Mouse (Mus musculus): ENCODE results near the gene Gm20388. TPM values are rescaled to one million over a fixed set of nuclear protein-coding genes. Genes with fewer than 3 reads are reported as not detected.
"Not testable (repeated sequence)": the region's sequence is repeated elsewhere in the genome, so short reads cannot be mapped to it uniquely, and the experiment has no call there.

Gm20388 gene
- polyA plus RNA-seq, 1 experiment from 2014 or later: not detected

DNA sequence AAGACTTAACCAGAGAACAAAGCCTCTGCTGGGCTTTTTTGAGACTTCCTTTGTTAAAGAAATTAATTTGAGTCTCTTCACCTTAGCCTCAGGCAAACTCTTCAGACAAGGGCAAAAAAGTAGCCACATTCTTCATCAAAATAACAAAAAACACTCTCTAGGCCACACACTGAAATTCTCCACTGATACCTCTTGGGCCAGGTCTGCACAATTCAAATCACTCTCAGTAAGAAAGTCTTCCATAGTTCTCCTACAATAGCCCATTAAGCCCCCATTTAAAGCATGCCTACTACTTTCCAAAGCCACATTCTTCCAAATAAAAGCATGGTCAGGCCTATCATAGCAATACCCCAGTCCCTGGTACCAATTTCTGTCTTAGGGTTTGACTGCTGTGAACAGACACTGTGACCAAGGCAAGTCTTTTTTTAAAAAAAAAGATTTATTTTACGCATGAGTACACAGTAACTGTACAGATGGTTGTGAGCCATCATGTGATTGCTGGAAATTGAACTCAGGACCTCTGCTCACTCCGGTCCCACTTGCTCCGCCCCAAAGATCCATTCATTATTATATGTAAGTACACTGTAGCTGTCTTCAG lies 4101.4 kb downstream of the Gm20388 start:
- no peak for DNase-seq (ENCODE audit: low spot score)
- 92% methylated on average over 3 of the region's 3 CpGs for WGBS
- no peaks in the 10 kb centered on the region for H3K4me1 ChIP-seq (replicated peaks; ENCODE audit: control insufficient read depth, insufficient read depth, low read length)
- H3K9me3 ChIP-seq (ENCODE audit: control insufficient read depth, low read length): no peaks in the 10 kb centered on the region
- H3K4me2 ChIP-seq (replicated peaks): no peak overlapping the region
- H3K36me3 ChIP-seq (replicated peaks; ENCODE audit: control insufficient read depth, insufficient read depth): peaks cover 24% of the 10 kb centered on the region
- no peak overlapping the region for H3K27ac ChIP-seq
- no peak for ATAC-seq (ENCODE audit: low FRiP score)
- H3K4me3 ChIP-seq (replicated peaks; ENCODE audit: low read length): no peak overlapping the region
- H3K9ac ChIP-seq: no peak overlapping the region
- H3K27me3 ChIP-seq (ENCODE audit: control insufficient read depth, insufficient read depth, low read length): no peaks in the 10 kb centered on the region

DNA sequence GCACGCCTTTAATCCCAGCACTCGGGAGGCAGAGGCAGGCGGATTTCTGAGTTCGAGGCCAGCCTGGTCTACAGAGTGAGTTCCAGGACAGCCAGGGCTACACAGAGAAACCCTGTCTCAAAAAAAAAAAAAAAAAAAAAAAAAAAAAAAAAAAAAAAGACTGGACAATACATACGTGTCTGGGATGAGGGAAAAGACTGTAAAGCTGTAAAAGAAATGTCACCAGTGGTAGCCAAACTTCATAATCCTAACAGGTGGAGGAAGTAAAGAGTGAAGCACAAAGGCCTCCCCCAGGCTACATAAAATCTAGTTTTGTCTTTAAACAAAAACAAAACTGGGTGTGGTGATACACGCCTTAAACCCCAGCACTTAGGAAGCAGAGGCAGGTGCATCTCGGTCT lies 4103.7 kb downstream of the Gm20388 start:
- not testable (repeated sequence) for H3K9ac ChIP-seq

DNA sequence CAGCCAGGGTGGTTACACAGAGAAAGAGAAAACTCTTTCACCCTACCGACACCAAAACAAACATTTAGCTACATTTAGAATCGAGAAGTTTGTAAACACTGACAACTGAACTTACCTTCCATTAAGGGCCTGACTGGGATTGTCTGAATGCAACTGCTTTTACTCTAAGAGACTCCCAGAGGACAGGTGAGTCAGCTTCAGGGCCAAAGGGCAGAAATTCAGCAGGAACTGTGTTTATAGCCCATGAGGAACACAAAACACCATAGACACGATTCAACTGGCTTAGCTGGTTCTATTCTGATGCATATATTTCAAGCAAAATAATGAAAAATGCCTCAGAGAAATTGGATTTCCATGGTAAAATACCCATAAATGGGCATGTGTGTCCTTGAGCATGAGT lies 4104.1 kb downstream of the Gm20388 start:
- no peaks in the 10 kb centered on the region for H3K36me3 ChIP-seq (replicated peaks; ENCODE audit: control insufficient read depth, insufficient read depth)
- H3K4me1 ChIP-seq (replicated peaks; ENCODE audit: control insufficient read depth, insufficient read depth, low read length): peaks cover 13% of the 10 kb centered on the region
- H3K4me2 ChIP-seq (replicated peaks): no peak overlapping the region
- ATAC-seq (ENCODE audit: low FRiP score) (no peak), DNase-seq (ENCODE audit: low spot score) (no peak)
- H3K4me3 ChIP-seq (replicated peaks; ENCODE audit: low read length): no peak overlapping the region
- H3K27ac ChIP-seq: no peak overlapping the region
- H3K9me3 ChIP-seq (ENCODE audit: control insufficient read depth, low read length): no peaks in the 10 kb centered on the region
- WGBS: 86% methylated on average over 3 of the region's 3 CpGs
- H3K27me3 ChIP-seq (ENCODE audit: control insufficient read depth, insufficient read depth, low read length): no peaks in the 10 kb centered on the region
- no peak overlapping the region for H3K9ac ChIP-seq

More for the DNA sequence above, 4103.7 kb downstream of the Gm20388 start:
- H3K36me3 ChIP-seq (replicated peaks; ENCODE audit: control insufficient read depth, insufficient read depth); H3K4me1 ChIP-seq (replicated peaks; ENCODE audit: control insufficient read depth, insufficient read depth, low read length); H3K27me3 ChIP-seq (ENCODE audit: control insufficient read depth, insufficient read depth, low read length); H3K4me2 ChIP-seq (replicated peaks); H3K9me3 ChIP-seq (ENCODE audit: control insufficient read depth, low read length); DNase-seq (ENCODE audit: low spot score); ATAC-seq (ENCODE audit: low FRiP score); H3K4me3 ChIP-seq (replicated peaks; ENCODE audit: low read length); H3K27ac ChIP-seq: not testable (repeated sequence)
- 96% methylated on average over 7 of the region's 7 CpGs for WGBS

DNA sequence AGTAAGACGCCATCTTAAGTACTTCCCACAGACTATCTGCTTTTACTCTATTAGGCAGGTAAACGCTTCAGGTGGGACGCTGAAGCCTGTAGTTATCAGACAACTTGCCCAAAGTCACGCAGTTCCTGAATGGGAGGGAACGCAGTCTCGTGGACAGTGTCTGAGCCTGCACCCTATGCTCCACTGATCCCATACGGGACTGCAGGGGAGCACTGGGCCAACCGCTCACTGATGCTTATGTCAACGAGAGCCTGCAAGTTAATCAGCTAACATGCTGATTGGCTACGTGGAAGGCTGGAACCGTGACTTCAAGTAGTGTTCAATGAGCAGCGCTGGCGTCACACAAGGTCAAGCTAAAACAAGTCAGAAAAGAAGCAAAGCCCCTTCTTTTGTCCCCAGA lies 4109.1 kb downstream of the Gm20388 start:
- no peak for ATAC-seq (ENCODE audit: low FRiP score)
- no peak for DNase-seq (ENCODE audit: low spot score)
- Histone ChIP-seq H3K27me3 (ENCODE audit: control insufficient read depth, insufficient read depth, low read length) (no peaks in the 10 kb centered on the region), H3K4me3 (replicated peaks; ENCODE audit: low read length) (peak overlapping the region; percentile 88), H3K4me2 (replicated peaks) (peak overlapping the region; percentile 82), H3K9me3 (ENCODE audit: control insufficient read depth, low read length) (no peaks in the 10 kb centered on the region), H3K4me1 (replicated peaks; ENCODE audit: control insufficient read depth, insufficient read depth, low read length) (peaks cover 30% of the 10 kb centered on the region), H3K9ac (peak overlapping the region; percentile 85), H3K27ac (no peak overlapping the region), H3K36me3 (replicated peaks; ENCODE audit: control insufficient read depth, insufficient read depth) (peaks cover 6% of the 10 kb centered on the region; the same call in 1 of the 2 replicates)
- 38% methylated on average over 13 of the region's 13 CpGs for WGBS

DNA sequence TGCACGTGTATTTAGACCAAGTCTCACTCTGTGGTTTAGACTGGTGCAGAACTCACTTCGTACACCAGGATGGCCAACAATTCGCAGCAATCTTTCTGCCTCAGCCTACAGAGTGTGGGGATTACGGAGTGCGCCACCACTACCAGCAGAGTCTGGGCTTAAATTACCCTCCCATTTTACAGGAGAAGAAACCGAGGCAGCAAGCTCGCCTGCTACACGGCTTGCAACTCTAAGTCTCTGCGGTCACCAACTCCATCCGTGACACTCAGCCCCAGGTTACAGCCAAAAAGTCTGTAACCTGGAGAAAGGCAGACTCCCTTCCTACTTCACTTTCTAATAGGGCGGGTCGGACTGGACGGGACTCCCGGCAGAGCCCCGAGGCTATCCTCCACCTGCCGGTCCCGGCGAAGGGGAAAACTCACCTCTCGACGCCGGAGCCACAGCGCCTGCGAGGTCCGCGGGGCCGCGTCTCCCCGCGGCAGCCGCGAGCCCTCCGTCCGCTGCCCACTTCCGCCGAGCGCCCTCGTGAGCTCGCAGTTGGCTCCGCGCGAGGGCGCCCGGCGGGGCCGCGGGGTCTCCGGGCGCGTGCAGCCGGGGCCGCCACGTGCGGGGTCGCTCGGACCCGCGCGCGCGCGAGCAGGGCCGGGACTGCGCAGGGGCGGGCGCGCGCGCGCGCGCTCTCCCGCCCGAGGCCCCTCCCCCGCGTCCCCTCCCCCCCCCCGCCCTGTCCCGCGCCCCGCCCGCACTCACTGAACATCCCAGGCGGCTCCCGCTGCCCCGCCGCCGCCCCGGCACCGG lies 4110.0 kb downstream of the Gm20388 start:
- Histone ChIP-seq H3K27me3 (ENCODE audit: control insufficient read depth, insufficient read depth, low read length) (no peaks in the 10 kb centered on the region), H3K27ac (peak overlapping the region; percentile 94), H3K9me3 (ENCODE audit: control insufficient read depth, low read length) (no peaks in the 10 kb centered on the region), H3K4me3 (replicated peaks; ENCODE audit: low read length) (peak overlapping the region; percentile 88), H3K4me1 (replicated peaks; ENCODE audit: control insufficient read depth, insufficient read depth, low read length) (peaks cover 30% of the 10 kb centered on the region), H3K36me3 (replicated peaks; ENCODE audit: control insufficient read depth, insufficient read depth) (peaks cover 14% of the 10 kb centered on the region), H3K9ac (peak overlapping the region; percentile 85), H3K4me2 (replicated peaks) (peak overlapping the region; percentile 82)
- WGBS: 1% methylated on average over 67 of the region's 87 CpGs
- DNase-seq (ENCODE audit: low spot score) (peak; percentile 76), ATAC-seq (ENCODE audit: low FRiP score) (peak; percentile 85)

DNA sequence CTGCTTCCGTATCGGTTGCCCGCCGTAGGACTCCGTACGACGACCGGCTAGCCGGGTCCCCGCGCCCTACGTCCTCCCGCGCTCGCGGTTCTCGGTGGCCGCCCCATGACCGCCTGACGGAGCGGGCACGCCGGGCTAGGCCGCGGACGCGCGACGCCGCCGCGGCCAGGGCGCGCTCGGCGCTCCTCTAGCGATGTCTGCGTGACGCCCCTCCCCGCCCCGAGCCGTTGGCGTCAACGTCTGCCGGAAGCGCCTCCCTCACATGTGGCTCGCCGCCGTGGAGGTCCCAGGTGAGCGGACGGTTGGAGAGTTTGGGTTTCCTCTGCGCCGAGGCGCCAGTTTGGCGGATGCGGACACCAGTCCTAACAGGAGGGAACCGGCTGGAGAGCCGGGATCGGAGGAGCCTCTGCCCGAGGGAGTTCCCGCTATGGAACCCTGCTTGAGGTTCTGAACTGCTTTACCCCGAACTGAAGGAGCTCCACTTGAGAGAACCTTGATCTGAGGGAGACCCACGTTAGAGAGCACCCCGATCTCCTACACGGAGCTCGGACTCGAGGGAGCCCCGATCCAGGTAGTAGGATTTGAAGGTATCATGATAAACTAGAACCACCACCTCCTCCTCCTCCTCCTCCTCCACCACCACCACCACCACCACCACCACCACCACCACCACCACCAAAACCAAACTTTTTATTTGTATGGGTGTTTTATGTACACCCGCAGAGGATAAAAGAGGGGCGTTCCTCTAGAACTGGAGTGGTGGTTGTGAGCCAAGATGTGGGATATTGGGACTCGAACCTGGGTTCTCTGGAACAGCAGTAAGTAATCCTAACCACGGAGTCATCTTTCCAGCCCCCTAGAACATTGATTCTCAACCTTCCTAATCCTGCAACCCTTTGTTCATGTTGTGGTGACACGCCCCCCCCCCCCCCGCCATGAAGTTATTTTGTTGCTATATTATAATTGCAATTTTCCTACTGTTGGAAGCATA lies 4110.9 kb downstream of the Gm20388 start, which contains the start of the genes Taf5l and Urb2:
TSS of gene Taf5l (minus strand) at position 161 of the 991 bp plus-strand sequence.
TSS of gene Urb2 (plus strand) at position 272 of the 991 bp plus-strand sequence.
- H3K4me3 ChIP-seq (replicated peaks; ENCODE audit: low read length): peak within 1 kb of the TSS; percentile 88
- under 1% methylated on average over 74 of the region's 74 CpGs for WGBS
- H3K27me3 ChIP-seq (ENCODE audit: control insufficient read depth, insufficient read depth, low read length): no peaks in the 10 kb centered on the region
- peaks cover 21% of the 10 kb centered on the region for H3K36me3 ChIP-seq (replicated peaks; ENCODE audit: control insufficient read depth, insufficient read depth)
- DNase-seq (ENCODE audit: low spot score): peak; percentile 92
- H3K4me1 ChIP-seq (replicated peaks; ENCODE audit: control insufficient read depth, insufficient read depth, low read length): peaks cover 30% of the 10 kb centered on the region
- H3K9me3 ChIP-seq (ENCODE audit: control insufficient read depth, low read length): no peaks in the 10 kb centered on the region
- H3K4me2 ChIP-seq (replicated peaks): peak within 1 kb of the TSS; percentile 82
- peak within 1 kb of the TSS; percentile 94 for H3K27ac ChIP-seq
- peak; percentile 95 for ATAC-seq (ENCODE audit: low FRiP score)
- H3K9ac ChIP-seq: peak within 1 kb of the TSS; percentile 85

DNA sequence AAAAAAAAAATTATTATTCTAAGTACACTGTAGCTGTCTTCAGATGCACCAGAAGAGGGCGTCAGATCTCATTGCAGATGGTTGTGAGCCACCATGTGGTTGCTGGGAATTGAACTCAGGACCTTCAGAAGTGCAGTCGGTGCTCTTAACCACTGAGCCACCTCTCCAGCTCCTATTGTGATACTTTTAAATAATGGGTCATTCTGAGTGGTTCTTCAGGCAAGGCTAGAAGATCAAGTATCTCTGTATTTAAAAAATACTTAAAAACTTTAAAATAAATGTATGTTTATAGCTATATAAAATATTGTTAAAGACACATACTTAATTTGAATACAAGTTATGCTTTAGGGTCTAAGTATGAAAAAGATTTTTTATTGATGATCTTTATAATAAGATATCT lies 4115.6 kb downstream of the Gm20388 start:
- not testable (repeated sequence) for DNase-seq (ENCODE audit: low spot score); H3K4me1 ChIP-seq (replicated peaks; ENCODE audit: control insufficient read depth, insufficient read depth, low read length); H3K27ac ChIP-seq; H3K9me3 ChIP-seq (ENCODE audit: control insufficient read depth, low read length); H3K27me3 ChIP-seq (ENCODE audit: control insufficient read depth, insufficient read depth, low read length); H3K9ac ChIP-seq; H3K4me3 ChIP-seq (replicated peaks; ENCODE audit: low read length); ATAC-seq (ENCODE audit: low FRiP score); H3K4me2 ChIP-seq (replicated peaks)
- peaks cover 66% of the 10 kb centered on the region for H3K36me3 ChIP-seq (replicated peaks; ENCODE audit: control insufficient read depth, insufficient read depth)
- WGBS: 80% methylated on average over 2 of the region's 2 CpGs

DNA sequence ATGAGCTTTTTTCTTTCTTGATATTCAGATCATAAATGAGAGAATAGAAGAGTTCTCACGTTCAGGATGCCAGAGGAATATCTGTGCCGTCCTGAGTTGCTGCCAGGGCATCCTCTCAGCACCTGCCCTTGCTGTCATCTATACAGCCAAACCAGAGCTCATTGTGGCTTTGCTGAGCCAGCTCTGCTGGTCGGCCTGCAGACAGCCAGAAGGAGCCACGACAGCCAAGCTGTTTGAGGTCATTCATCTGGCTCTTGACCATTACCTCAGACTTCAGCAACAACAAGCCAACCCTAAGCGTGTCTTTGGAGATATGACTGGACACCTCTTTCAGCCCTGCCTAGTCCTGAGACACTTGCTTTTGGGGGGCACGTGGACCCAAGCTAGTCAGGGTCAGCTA lies 4117.2 kb downstream of the Gm20388 start:
- no peak for ATAC-seq (ENCODE audit: low FRiP score)
- Histone ChIP-seq H3K36me3 (replicated peaks; ENCODE audit: control insufficient read depth, insufficient read depth) (peaks cover 77% of the 10 kb centered on the region), H3K27me3 (ENCODE audit: control insufficient read depth, insufficient read depth, low read length) (no peaks in the 10 kb centered on the region), H3K9me3 (ENCODE audit: control insufficient read depth, low read length) (no peaks in the 10 kb centered on the region), H3K4me2 (replicated peaks) (no peak overlapping the region), H3K9ac (no peak overlapping the region), H3K4me1 (replicated peaks; ENCODE audit: control insufficient read depth, insufficient read depth, low read length) (no peaks in the 10 kb centered on the region), H3K4me3 (replicated peaks; ENCODE audit: low read length) (no peak overlapping the region), H3K27ac (no peak overlapping the region)
- WGBS: 94% methylated on average over 6 of the region's 6 CpGs
- no peak for DNase-seq (ENCODE audit: low spot score)

DNA sequence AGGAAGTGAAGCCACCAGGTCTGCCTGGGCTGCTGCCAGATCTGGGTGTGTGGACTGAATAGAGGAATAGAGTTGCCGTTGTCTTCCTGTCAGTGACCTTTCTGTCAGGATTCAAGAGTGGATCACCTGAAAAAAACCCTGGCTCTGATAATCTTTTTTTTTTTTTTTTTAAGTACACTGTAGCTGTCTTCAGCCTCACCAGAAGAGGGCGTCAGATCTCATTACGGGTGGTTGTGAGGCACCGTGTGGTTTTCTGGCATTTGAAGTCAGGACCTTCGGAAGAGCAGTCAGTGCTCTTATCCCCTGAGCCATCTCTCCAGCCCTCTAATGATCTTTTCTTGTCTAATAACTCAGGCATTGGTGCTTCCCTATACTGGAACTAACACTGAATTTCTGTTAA lies 4122.8 kb downstream of the Gm20388 start:
- Histone ChIP-seq H3K9ac (no peak overlapping the region), H3K27me3 (ENCODE audit: control insufficient read depth, insufficient read depth, low read length) (no peaks in the 10 kb centered on the region), H3K36me3 (replicated peaks; ENCODE audit: control insufficient read depth, insufficient read depth) (peaks cover 86% of the 10 kb centered on the region), H3K4me2 (replicated peaks) (no peak overlapping the region), H3K4me1 (replicated peaks; ENCODE audit: control insufficient read depth, insufficient read depth, low read length) (no peaks in the 10 kb centered on the region), H3K4me3 (replicated peaks; ENCODE audit: low read length) (no peak overlapping the region), H3K27ac (no peak overlapping the region), H3K9me3 (ENCODE audit: control insufficient read depth, low read length) (no peaks in the 10 kb centered on the region)
- WGBS: 73% methylated on average over 5 of the region's 5 CpGs
- DNase-seq (ENCODE audit: low spot score) (no peak), ATAC-seq (ENCODE audit: low FRiP score) (no peak)
